Mouse (Mus musculus): ENCODE results near the gene Bpifa6.

- no peak for TF ChIP-seq CTCF (IDR thresholded peaks at IDR 0.05; ENCODE audit: extremely low read depth, insufficient read depth, low read length)
- TF ChIP-seq POLR2A (IDR thresholded peaks at IDR 0.05; ENCODE audit: extremely low read depth, insufficient read depth, low read length), result no peak
These were observed 30.3 kb downstream of the Bpifa6 start for GRCm38 (mm10) chr2:154005094-154005493.
